Mouse (Mus musculus) lung, postnatal 0 days (tissue): ENCODE data around the gene Pbld2.

Experiments used
- CTCF ChIP-seq: IDR thresholded peaks from 2 replicates; pipeline ENCODE4 v1.5.1; 2016; ENCODE audit warnings: antibody characterized with exemption, mild to moderate bottlenecking
- EP300 ChIP-seq: IDR thresholded peaks from 2 replicates; pipeline ENCODE4 v1.6.1; 2016; ENCODE audit warnings: antibody characterized with exemption, mild to moderate bottlenecking, control low read depth

DNA sequence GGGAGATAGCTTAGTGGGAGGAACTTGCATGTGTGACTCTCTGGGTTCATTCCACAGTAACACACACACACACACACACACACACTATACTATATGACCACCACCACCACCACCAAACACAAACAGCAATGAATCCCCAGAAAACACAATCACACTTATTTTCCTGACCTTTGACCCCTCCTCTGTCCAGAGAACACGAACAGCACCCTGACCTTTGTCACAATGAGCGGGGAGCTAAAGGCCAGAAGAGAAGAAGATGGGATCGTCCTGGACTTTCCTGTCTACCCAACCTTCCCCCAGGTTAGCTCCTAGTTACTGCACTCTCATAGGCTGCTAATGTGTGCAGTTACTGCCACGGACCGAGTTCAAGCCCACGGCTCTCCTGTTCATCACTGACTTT lies 27.9 kb downstream of the Pbld2 start:
- TF ChIP-seq EP300 (no peak), CTCF (no peak)
